Mouse (Mus musculus) ovary, postnatal 36 days (tissue): Measurements from ENCODE around the gene Dntt.

Experiments
- DNase-seq: peaks from one replicate; pipeline ENCODE4 v3.0.0; 2022; ENCODE audit warnings: low spot score, mixed read lengths

Dntt gene

GRCm38 (mm10) chr19:41073746-41074455, 44.8 kb downstream of the Dntt start:
- DNase-seq = no peak

- DNase-seq = no peak
Observed at GRCm38 (mm10) chr19:41076906-41077305, 47.8 kb downstream of the Dntt start, which contains the start of gene Opalin. TSS of gene Opalin (minus strand) at chr19:41077113.

DNA sequence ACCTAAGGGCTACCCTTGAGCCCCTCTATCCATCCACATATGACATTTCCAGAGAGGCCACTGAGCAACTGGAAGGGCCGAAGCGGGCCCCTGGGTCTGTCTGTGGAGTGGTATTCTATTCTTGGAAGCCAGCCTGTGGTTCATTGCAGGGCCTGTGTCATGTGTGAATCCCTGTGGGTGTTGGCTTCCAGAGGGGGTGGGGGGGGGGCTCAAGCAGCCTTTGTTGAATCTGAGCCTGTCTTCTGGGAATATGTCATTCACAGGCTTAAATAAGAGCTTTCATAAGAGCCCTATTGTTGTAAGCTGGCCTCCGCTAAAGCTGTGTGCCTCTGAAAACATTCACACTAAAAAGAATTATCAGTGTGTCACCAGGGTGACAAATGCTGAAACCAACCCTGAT, 52.5 kb downstream of the Dntt start:
- no peak for DNase-seq

GRCm38 (mm10) chr19:41083646-41084045, 54.6 kb downstream of the Dntt start:
- no peak for DNase-seq

DNA sequence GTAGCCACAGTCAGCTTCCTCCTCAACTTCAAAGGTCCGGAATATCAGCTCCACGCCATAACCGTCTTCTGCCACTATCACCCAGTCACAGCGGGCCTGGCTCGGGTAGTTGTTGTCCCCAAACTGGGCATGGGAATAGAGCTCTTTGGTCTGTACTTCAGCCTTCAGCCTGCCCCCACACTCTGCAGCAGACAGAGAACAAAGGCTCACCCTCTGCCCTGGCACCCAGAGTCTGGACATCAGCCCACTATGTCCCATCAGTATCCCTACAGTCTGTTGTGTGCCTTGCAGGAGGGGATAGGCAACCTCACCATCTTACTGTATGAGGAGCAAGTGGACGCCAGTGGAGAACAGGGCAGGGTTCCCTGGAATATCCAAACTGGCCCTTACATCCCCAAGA, 57.2 kb downstream of the Dntt start:
- no peak for DNase-seq

DNA sequence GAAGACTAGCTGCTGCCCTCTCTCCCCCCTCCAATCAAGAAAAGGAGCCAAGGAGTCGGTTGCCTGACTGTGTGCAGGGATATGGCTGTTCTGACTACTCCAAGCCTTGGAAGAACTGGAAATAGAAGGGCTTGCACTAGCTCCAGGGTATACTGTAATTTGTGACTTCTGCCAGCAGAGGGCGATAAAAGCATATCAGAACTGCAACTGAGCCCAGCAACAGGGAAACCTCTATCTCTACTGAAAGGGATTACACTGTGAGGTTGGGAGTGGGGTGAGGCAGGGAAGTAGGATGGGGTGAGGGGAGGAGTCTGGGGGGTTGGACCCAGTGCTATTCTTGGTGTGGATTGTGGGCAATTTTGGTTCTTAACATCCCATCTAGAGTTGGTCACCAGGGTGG, 57.6 kb downstream of the Dntt start:
- DNase-seq = peak; percentile 34

DNA sequence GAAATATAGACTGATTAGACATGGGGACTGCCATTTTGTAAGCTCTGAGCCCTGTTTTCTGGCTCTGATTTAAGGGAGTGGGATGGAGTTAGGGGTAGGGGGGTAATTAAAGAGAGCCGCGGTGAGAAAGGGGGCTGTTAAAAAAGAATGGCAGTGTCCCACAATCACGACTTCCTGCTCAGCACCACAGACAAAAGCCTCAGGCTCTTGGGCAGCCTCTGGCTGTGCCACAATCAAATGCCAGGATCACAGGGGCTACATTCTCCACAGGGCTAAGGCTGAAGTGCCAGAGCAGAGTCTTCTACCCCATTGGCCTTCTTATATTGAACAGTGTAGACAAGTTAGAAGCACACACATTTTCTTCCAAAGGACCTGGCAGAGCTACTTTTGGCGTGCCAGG, 58.8 kb downstream of the Dntt start:
- no peak for DNase-seq

DNA sequence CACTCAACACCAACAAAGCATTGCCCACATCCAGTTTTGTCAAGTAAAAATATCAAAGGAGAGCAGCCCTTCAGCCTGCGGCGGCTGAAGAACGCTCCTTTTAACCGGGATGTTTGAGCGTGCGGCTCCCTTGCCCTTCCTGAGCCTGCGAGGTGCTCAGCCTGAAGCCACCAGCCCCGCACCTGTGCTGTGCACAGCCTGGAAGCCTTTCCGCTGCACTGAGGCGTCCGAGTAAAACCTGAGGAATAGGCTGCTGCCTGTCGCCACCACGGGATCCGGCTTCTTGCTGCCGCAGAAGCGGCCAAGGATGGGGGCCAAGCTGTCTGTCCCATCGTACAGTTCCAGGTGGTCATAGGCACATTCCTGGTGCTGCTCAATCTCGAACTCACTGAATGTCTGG, 59.4 kb downstream of the Dntt start:
- no peak for DNase-seq

DNA sequence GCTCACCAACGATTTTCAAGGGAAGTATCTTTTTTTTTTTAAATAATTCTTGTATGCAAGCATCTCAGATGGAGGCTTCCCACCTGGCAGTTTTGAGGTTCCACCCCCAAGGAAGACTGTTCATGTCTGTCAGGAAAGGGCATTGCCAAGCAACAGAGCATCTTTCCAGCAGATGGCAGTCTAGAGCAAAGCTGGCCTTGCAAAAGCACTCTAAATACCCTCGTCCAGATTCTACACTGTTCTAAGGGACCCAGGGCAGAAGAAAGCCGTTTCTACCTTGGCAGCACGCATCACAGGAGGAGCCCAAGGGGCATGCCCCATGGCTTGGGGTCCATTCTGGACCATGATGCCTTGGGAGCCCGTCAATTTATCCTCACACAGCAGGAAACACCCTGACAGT, 60.8 kb downstream of the Dntt start:
- peak; percentile 33 for DNase-seq

DNA sequence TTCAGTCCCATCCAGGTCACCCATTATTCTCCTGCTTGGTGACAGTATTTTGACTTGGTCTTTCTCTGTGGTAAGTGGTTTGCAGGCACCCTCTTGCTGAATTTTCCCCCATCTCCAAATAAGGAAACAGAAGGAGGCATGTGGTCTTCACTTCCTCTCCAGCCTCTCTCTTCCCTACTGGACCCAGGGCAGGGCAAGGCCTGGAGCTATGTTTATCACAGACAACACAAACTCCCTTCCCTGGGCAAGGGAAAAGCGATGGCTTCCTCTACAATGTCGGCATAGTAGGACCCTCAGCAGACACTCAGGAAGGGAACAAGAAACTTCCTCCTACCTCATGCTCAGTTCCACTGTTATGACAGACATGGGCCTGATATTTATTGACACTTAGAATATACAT, 62.8 kb downstream of the Dntt start:
- no peak for DNase-seq

- DNase-seq = no peak
Observed at GRCm38 (mm10) chr19:41097038-41097437, 68.0 kb downstream of the Dntt start.

DNA sequence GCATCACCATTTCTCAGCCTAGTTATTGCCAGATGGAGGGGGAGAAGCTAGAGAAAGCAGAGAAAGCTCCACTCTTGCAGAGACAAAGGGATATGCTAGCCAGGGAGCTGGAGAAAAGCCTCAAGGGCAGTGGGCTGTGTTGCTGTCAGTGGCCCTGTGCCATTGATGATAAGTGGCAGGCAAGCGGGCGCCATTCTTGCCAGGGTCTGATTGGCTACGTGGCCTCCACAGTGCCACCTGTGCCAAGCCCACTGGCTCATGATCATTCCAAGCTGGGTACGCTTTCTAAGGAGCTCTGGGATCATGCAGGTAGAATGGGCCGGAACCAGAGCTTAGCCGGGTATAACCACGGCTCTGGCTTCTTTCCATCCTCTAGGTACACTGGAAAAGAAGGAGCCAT, 71.8 kb downstream of the Dntt start:
- DNase-seq = no peak

DNA sequence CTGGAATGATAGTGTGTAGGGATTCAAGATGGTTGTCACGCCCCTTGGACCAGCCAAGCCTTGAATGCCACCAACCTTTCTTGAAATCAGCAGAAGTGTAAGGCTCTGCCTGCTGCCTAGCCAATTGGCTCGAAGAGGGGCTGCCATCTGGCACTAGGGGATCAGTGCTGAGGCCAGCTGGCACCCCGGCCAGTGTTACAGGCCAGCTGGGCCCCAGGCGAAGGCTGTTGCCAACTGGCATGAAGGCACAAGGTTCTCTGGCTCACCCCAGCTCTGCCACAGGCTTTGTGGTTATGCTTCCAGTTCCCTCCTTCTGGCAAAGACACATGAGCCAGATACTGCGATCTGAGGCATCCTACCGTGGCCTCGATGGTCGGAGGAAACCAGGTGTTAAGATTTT, 72.3 kb downstream of the Dntt start:
- peak; percentile 59 for DNase-seq

GRCm38 (mm10) chr19:41104922-41105321, 75.8 kb downstream of the Dntt start:
- no peak for DNase-seq

DNA sequence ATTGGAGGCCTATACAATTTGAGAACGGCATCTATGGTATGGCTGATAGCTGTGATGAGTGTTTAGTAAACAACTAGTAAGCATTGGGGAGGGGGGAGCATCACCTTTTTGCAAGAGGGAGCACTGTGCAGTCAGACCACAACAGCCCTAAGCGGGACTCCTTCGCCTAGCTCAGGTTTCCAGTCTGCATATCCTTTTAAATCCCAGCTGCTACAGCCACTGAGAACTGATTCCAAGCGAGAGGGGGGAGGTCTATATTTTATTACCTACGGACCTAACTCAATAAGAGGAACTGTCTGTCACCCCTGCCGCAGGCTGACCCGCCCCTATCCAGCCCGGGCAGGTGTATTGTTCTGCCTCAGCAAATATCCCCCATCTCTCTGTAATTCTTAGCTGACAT, 78.5 kb downstream of the Dntt start:
- DNase-seq = no peak

GRCm38 (mm10) chr19:41108666-41109065, 79.6 kb downstream of the Dntt start:
- DNase-seq = no peak
